In genomic region chr2:18957459-18957858, GRCm38 (mm10) we compare ENCODE assay signal across 14 mouse cellular contexts. TPM values are rescaled to one million over a fixed set of nuclear protein-coding genes. Genes with fewer than 3 reads are reported as not detected.
DNase-seq lines count a peak whose midpoint lies in the region; ATAC-seq and TF ChIP-seq lines count a peak whose summit lies in the region.
"Had no signal": no experiment of that assay in that cellular context is flagged by ENCODE, and none has a peak within 500 bp of the region (broad histone marks: within the 10 kb centered on the region; RNA-seq: fewer than 3 reads in every experiment).

No protein-coding gene starts in this region.

- no peaks in the 10 kb centered on the region for H3K9me3 ChIP-seq in heart, embryonic 12.5 days (replicated peaks)
- H3K9me3 ChIP-seq: embryonic facial prominence, embryonic 10.5 days; midbrain, embryonic 15.5 days; neural tube, embryonic 13.5 days had no signal

- H3K4me1 ChIP-seq in heart, embryonic 12.5 days (replicated peaks): peaks cover 53% of the 10 kb centered on the region
- H3K4me1 ChIP-seq in olfactory bulb, adult 2 months (ENCODE audit: control insufficient read depth, insufficient read depth, low read length): peaks cover 16% of the 10 kb centered on the region
- H3K4me1 ChIP-seq: midbrain, embryonic 15.5 days had no signal

- peak; percentile 20; the same call in 1 of the 2 replicates for ATAC-seq in heart, embryonic 12.5 days (ENCODE audit: insufficient number of reproducible peaks, low FRiP score)
- peak; percentile 6 for ATAC-seq in activated CD4-positive, CD25-positive, alpha-beta regulatory T cell, adult 4 months
- ATAC-seq: intestine, postnatal 0 days; midbrain, embryonic 15.5 days had no signal

- 67% methylated on average over 7 of the region's 7 CpGs for WGBS in heart, embryonic 12.5 days
- 74% methylated on average over 7 of the region's 7 CpGs for WGBS in olfactory bulb, adult 2 months

- no peak for DNase-seq in heart, adult 11 months
- peak; percentile 42 for DNase-seq in A20 (ENCODE audit: low read depth, low spot score)
- no peak for DNase-seq in urinary bladder, postnatal 25 days (ENCODE audit: low spot score)
- no peak for DNase-seq in right cerebral cortex, postnatal 36 days (ENCODE audit: low spot score in 2 of 2)
- no peak for DNase-seq in left cerebral cortex, postnatal 36 days (ENCODE audit: low spot score in 2 of 2)
- DNase-seq: adrenal gland, adult 2 months; kidney, postnatal 25 days had no signal

- H3K27me3 ChIP-seq in heart, embryonic 12.5 days (replicated peaks): no peaks in the 10 kb centered on the region
- H3K27me3 ChIP-seq: midbrain, embryonic 15.5 days; neural tube, embryonic 13.5 days had no signal

- H3K27ac ChIP-seq in heart, embryonic 12.5 days (ENCODE audit: poor library complexity, severe bottlenecking): 0 out of 2 replicates have a peak overlapping the region, but pooled peaks have one; percentile 32
- 0 out of 2 replicates have a peak overlapping the region, but pooled peaks have one; percentile 39 for H3K27ac ChIP-seq in olfactory bulb, adult 2 months (ENCODE audit: insufficient read depth, low read depth, low read length)
- H3K27ac ChIP-seq: embryonic facial prominence, embryonic 10.5 days; midbrain, embryonic 15.5 days; neural tube, embryonic 13.5 days had no signal

- TF ChIP-seq CTCF in olfactory bulb, adult 2 months (IDR thresholded peaks at IDR 0.05; ENCODE audit: insufficient read depth, low read depth, low read length): no peak

- intact Hi-C loops in left cerebral cortex, postnatal 36 days (cut with DNase I): no loop called here

- H3K36me3 ChIP-seq in heart, embryonic 12.5 days: no peaks in the 10 kb centered on the region
- H3K36me3 ChIP-seq: embryonic facial prominence, embryonic 10.5 days; midbrain, embryonic 15.5 days; neural tube, embryonic 13.5 days had no signal

- no peak for TF ChIP-seq POLR2A in olfactory bulb, adult 2 months (IDR thresholded peaks at IDR 0.05; ENCODE audit: insufficient read depth, low read depth, low read length)

- peak overlapping the region; percentile 34 for H3K4me2 ChIP-seq in heart, embryonic 12.5 days
- H3K4me2 ChIP-seq: midbrain, embryonic 15.5 days; neural tube, embryonic 13.5 days had no signal

- H3K4me3 ChIP-seq in heart, embryonic 12.5 days: no peak overlapping the region
- H3K4me3 ChIP-seq in olfactory bulb, adult 2 months (ENCODE audit: insufficient read depth, low read depth, low read length): no peak overlapping the region
- H3K4me3 ChIP-seq: embryonic facial prominence, embryonic 10.5 days; midbrain, embryonic 15.5 days; neural tube, embryonic 13.5 days had no signal

- no peak overlapping the region for H3K9ac ChIP-seq in heart, embryonic 12.5 days
- H3K9ac ChIP-seq: midbrain, embryonic 15.5 days; neural tube, embryonic 13.5 days had no signal

RNA-seq across cellular contexts. Expression of gene Pip4k2a, which starts 40.5 kb away (rescaled TPM):
- 8.6 TPM in 2 replicates for polyA plus RNA-seq in heart, embryonic 12.5 days (2016; fragmentation: Nextera tagmentation; extraction: Ambion mirVana)
- 10 to 100 TPM; 17.7 to 18.7 TPM for polyA plus RNA-seq in activated CD4-positive, CD25-positive, alpha-beta regulatory T cell, adult 4 months (2017; shearing (Covaris generic))
- polyA plus RNA-seq in olfactory bulb, adult 2 months (2012; ENCODE audit: insufficient read depth, insufficient read length, low replicate concordance, missing spikeins): not detected in 2 replicates
- 10 to 100 TPM; 50.8 to 56.2 TPM for total RNA-seq in left cerebral cortex, postnatal 36 days (2021)

RNA-seq across cellular contexts. Expression of gene 4930426L09Rik, which starts 40.7 kb away (rescaled TPM):
- polyA plus RNA-seq in heart, embryonic 12.5 days (2016; fragmentation: Nextera tagmentation; extraction: Ambion mirVana): 0.21 and 0.57 TPM in 2 replicates
- 1 to 10 TPM in 1 of 2 experiments, not detected in 1; 1.6 TPM for polyA plus RNA-seq in activated CD4-positive, CD25-positive, alpha-beta regulatory T cell, adult 4 months (2017; shearing (Covaris generic))
- polyA plus RNA-seq in olfactory bulb, adult 2 months (2012; ENCODE audit: insufficient read depth, insufficient read length, low replicate concordance, missing spikeins): not detected in 2 replicates
- total RNA-seq in left cerebral cortex, postnatal 36 days (2021): 1 to 10 TPM in 1 of 2 experiments, under 1 TPM in 1; 0.72 to 1.0 TPM
